Mouse (Mus musculus): ENCODE measurements at regions not wholly inside any gene's neighbourhood (a gene's known extent, or its start where the extent isn't known, plus 50 kb on each side); places are given as distances from the start of the nearest gene placed in this dataset.
A peak's percentile ranks its signal among the peaks of the same experiment; 100 is the strongest.

GRCm38 (mm10) chr14:100607109-100607508, 322.6 kb upstream of the Klf12 start:
- H3K9ac ChIP-seq (ENCODE audit: low read depth, low read length): no peak overlapping the region
- TF ChIP-seq POLR2A (IDR thresholded peaks at IDR 0.05; ENCODE audit: insufficient read depth, low read depth, low read length): no peak
- no peak for TF ChIP-seq CTCF (IDR thresholded peaks at IDR 0.05)
- TF ChIP-seq EP300 (IDR thresholded peaks at IDR 0.05; ENCODE audit: insufficient read depth, low read depth, low read length): no peak
- no peaks in the 10 kb centered on the region for H3K27me3 ChIP-seq (ENCODE audit: control insufficient read depth, insufficient read depth, low read length)
- 51% methylated on average over 4 of the region's 4 CpGs for WGBS
- H3K79me2 ChIP-seq (replicated peaks; ENCODE audit: control insufficient read depth, insufficient read depth, low read length): no peaks in the 10 kb centered on the region
- no peak overlapping the region for H3K27ac ChIP-seq
- H3K4me1 ChIP-seq (ENCODE audit: control insufficient read depth, insufficient read depth, low read length): peaks cover 6% of the 10 kb centered on the region
- no peak overlapping the region for H3K4me3 ChIP-seq
- no peaks in the 10 kb centered on the region; the same call in 1 of the 2 replicates for H3K36me3 ChIP-seq (ENCODE audit: control insufficient read depth, insufficient read depth, low read length)
- DNase-seq: peak; percentile 47 to 66
- intact Hi-C loops (cut with DNase I): loop anchor here (5.0 to 10.0 kb wide), 2 partner anchors 50 to 142 kb away; no protein-coding TSS in a partner anchor

GRCm38 (mm10) chr14:100600886-100601451, 316.5 kb upstream of the Klf12 start:
- intact Hi-C loops (cut with DNase I): loop anchor here (10.0 kb wide), 1 partner anchor 136 kb away; no protein-coding TSS in a partner anchor
- Histone ChIP-seq H3K4me1 (ENCODE audit: control insufficient read depth, insufficient read depth, low read length) (no peaks in the 10 kb centered on the region; the same call in 1 of the 2 replicates), H3K36me3 (ENCODE audit: control insufficient read depth, insufficient read depth, low read length) (no peaks in the 10 kb centered on the region), H3K79me2 (replicated peaks; ENCODE audit: control insufficient read depth, insufficient read depth, low read length) (no peaks in the 10 kb centered on the region), H3K9ac (ENCODE audit: low read depth, low read length) (no peak overlapping the region), H3K27ac (no peak overlapping the region), H3K4me3 (no peak overlapping the region), H3K27me3 (ENCODE audit: control insufficient read depth, insufficient read depth, low read length) (no peaks in the 10 kb centered on the region)
- TF ChIP-seq EP300 (IDR thresholded peaks at IDR 0.05; ENCODE audit: insufficient read depth, low read depth, low read length): no peak
- 41% methylated on average over 7 of the region's 7 CpGs for WGBS
- no peak for DNase-seq

- H3K27ac ChIP-seq: no peak overlapping the region
- H3K4me3 ChIP-seq: no peak overlapping the region
- intact Hi-C loops (cut with DNase I): no loop called here
- H3K36me3 ChIP-seq (ENCODE audit: control insufficient read depth, insufficient read depth, low read length): no peaks in the 10 kb centered on the region
- H3K27me3 ChIP-seq (ENCODE audit: control insufficient read depth, insufficient read depth, low read length): no peaks in the 10 kb centered on the region
- TF ChIP-seq EP300 (IDR thresholded peaks at IDR 0.05; ENCODE audit: insufficient read depth, low read depth, low read length) (no peak), POLR2A (IDR thresholded peaks at IDR 0.05; ENCODE audit: insufficient read depth, low read depth, low read length) (no peak), CTCF (IDR thresholded peaks at IDR 0.05) (no peak)
- no peak for DNase-seq
- no peak overlapping the region for H3K9ac ChIP-seq (ENCODE audit: low read depth, low read length)
- H3K4me1 ChIP-seq (ENCODE audit: control insufficient read depth, insufficient read depth, low read length): no peaks in the 10 kb centered on the region
- H3K79me2 ChIP-seq (replicated peaks; ENCODE audit: control insufficient read depth, insufficient read depth, low read length): no peaks in the 10 kb centered on the region
Measured at GRCm38 (mm10) chr14:100570026-100570425, 285.5 kb upstream of the Klf12 start.

- Histone ChIP-seq H3K79me2 (replicated peaks; ENCODE audit: control insufficient read depth, insufficient read depth, low read length) (no peaks in the 10 kb centered on the region), H3K27me3 (ENCODE audit: control insufficient read depth, insufficient read depth, low read length) (no peaks in the 10 kb centered on the region), H3K4me1 (ENCODE audit: control insufficient read depth, insufficient read depth, low read length) (peaks cover 4% of the 10 kb centered on the region; the same call in 1 of the 2 replicates), H3K4me3 (no peak overlapping the region), H3K36me3 (ENCODE audit: control insufficient read depth, insufficient read depth, low read length) (no peaks in the 10 kb centered on the region), H3K27ac (no peak overlapping the region), H3K9ac (ENCODE audit: low read depth, low read length) (no peak overlapping the region)
- 91% methylated on average over 3 of the region's 3 CpGs for WGBS
- intact Hi-C loops (cut with DNase I): no loop called here
- TF ChIP-seq POLR2A (IDR thresholded peaks at IDR 0.05; ENCODE audit: insufficient read depth, low read depth, low read length) (no peak), EP300 (IDR thresholded peaks at IDR 0.05; ENCODE audit: insufficient read depth, low read depth, low read length) (no peak), CTCF (IDR thresholded peaks at IDR 0.05) (no peak)
- DNase-seq: no peak
Measured at GRCm38 (mm10) chr14:100561884-100562283, 277.4 kb upstream of the Klf12 start.

- DNase-seq: peak; percentile 71 to 74
- Histone ChIP-seq H3K4me1 (ENCODE audit: control insufficient read depth, insufficient read depth, low read length) (peaks cover 4% of the 10 kb centered on the region; the same call in 1 of the 2 replicates), H3K27me3 (ENCODE audit: control insufficient read depth, insufficient read depth, low read length) (no peaks in the 10 kb centered on the region), H3K36me3 (ENCODE audit: control insufficient read depth, insufficient read depth, low read length) (no peaks in the 10 kb centered on the region), H3K79me2 (replicated peaks; ENCODE audit: control insufficient read depth, insufficient read depth, low read length) (no peaks in the 10 kb centered on the region), H3K27ac (no peak overlapping the region), H3K4me3 (no peak overlapping the region), H3K9ac (ENCODE audit: low read depth, low read length) (no peak overlapping the region)
- 19% methylated on average over 4 of the region's 4 CpGs for WGBS
- TF ChIP-seq CTCF (IDR thresholded peaks at IDR 0.05) (peak; percentile 24; the same call in 1 of the 2 replicates), POLR2A (IDR thresholded peaks at IDR 0.05; ENCODE audit: insufficient read depth, low read depth, low read length) (no peak)
- intact Hi-C loops (cut with DNase I): loop anchor here (5.0 kb wide), 1 partner anchor 49 kb away; no protein-coding TSS in a partner anchor
Measured at GRCm38 (mm10) chr14:100558378-100558777, 273.9 kb upstream of the Klf12 start.

- H3K4me3 ChIP-seq: no peak overlapping the region
- DNase-seq: no peak
- intact Hi-C loops (cut with DNase I): no loop called here
- WGBS: 22% methylated on average over 2 of the region's 2 CpGs
- no peaks in the 10 kb centered on the region for H3K36me3 ChIP-seq (ENCODE audit: control insufficient read depth, insufficient read depth, low read length)
- H3K27ac ChIP-seq: no peak overlapping the region
- TF ChIP-seq POLR2A (IDR thresholded peaks at IDR 0.05; ENCODE audit: insufficient read depth, low read depth, low read length): no peak
- TF ChIP-seq EP300 (IDR thresholded peaks at IDR 0.05; ENCODE audit: insufficient read depth, low read depth, low read length): no peak
- TF ChIP-seq CTCF (IDR thresholded peaks at IDR 0.05): no peak
- H3K9ac ChIP-seq (ENCODE audit: low read depth, low read length): no peak overlapping the region
- H3K4me1 ChIP-seq (ENCODE audit: control insufficient read depth, insufficient read depth, low read length): no peaks in the 10 kb centered on the region
- no peaks in the 10 kb centered on the region for H3K79me2 ChIP-seq (replicated peaks; ENCODE audit: control insufficient read depth, insufficient read depth, low read length)
- no peaks in the 10 kb centered on the region for H3K27me3 ChIP-seq (ENCODE audit: control insufficient read depth, insufficient read depth, low read length)
Measured at GRCm38 (mm10) chr14:100552466-100552865, 268.0 kb upstream of the Klf12 start.

Measured in heart, adult 2 months (tissue).